Mouse (Mus musculus) layer of hippocampus, postnatal 36 days (tissue): ENCODE data around the gene Gm7929. TPM values are rescaled to one million over a fixed set of nuclear protein-coding genes. Genes with fewer than 3 reads are reported as not detected.
"Not testable (repeated sequence)": the region's sequence is repeated elsewhere in the genome, so short reads cannot be mapped to it uniquely, and the experiment has no call there.

Experiments used
- DNase-seq, 2 experiments: peaks; one replicate each; pipeline ENCODE4 v3.0.0; 2022
- total RNA-seq, 2 experiments: library from RNA; stranded (reverse); gene quantifications; 2 replicates each; pipeline ENCODE4 v1.2.3; 2021

Gm7929 gene
- not detected for total RNA-seq

DNA sequence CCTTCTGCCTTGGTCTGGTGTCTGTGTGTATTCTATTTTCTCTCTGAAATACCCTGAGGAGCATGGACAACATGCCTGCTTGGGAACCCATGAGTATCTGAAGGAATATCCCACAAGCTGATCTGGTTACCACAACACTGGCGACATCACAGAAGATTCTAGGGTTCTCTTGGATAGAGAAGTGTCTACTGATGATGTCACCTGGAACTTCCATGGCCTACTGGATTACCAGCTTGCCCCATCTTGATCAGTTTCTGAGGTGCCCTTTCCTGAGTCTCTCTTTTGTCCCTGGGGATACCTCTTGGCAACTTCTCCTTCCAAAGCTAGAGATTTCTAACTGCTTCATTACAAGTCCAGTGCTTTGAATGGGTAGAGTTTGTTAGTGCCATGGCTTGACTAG lies at the start of gene Gm7929:
Gene Gm7929, minus strand, starts transcription at position 101 of the 400 bp plus-strand sequence.
- not testable (repeated sequence) for DNase-seq

DNA sequence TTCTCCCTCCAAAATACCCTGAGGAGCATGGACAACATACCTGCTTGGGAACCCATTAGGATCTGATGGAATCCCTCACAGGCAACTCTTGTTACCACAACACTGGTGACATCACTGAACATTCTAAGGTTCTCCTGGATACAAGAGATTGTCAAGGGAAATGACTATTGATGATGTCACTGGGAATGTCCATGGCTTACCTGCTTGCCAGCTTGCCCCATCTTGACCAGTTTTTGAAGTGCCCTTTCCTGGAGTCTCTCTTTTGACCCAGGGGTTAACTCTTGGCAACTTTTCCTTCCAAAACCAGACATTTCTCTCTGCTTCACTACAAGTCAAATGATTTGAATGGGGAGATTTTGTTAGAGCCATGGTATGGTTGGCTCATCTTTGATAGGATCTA lies 21.9 kb upstream of the Gm7929 start, which contains the start of gene Gm47189:
Gene Gm47189, minus strand, starts transcription at position 101 of the 400 bp plus-strand sequence.
- DNase-seq: not testable (repeated sequence)

DNA sequence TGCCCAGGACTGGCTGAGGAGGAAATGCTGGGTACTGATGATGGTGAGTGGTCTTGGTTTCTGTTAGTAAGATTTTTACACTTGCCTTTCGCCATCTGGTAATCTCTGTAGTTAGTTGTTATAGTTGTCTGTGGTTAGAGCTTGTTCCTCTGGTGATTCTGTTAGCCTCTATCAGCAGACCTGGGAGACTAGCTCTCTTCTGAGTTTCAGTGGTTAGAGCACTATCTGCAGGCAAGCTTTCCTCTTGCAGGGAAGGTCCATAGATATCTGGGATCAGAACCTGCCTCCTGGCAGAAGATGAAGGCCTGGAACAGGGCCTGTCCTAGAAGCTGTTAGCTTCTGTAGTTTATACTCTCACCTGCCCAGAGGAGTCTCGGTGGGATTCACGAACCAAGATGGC lies 5.5 kb upstream of the Gm7929 start:
- DNase-seq: peak in 1 of 2 experiments; percentile 0

DNA sequence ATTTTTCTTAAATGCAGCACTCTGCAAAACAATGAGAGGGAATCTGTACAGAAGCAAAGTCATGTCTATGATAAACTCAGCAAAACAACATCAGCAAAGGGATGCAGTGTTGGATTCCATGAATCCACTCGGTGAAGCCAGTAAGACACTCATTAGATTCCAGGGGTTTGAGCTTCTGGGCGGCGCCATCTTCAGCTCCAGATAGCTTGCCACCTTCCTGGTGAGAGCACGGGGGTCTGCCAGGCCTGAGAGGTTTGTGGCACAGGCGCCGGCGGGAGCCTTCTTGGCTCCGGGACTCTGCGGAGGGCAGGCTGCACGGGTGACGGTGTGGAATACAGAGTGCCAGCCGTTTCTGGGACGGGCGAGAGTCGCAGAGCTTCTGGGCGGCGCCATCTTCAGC lies 27.0 kb downstream of the Gm7929 start:
- DNase-seq: not testable (repeated sequence)

DNA sequence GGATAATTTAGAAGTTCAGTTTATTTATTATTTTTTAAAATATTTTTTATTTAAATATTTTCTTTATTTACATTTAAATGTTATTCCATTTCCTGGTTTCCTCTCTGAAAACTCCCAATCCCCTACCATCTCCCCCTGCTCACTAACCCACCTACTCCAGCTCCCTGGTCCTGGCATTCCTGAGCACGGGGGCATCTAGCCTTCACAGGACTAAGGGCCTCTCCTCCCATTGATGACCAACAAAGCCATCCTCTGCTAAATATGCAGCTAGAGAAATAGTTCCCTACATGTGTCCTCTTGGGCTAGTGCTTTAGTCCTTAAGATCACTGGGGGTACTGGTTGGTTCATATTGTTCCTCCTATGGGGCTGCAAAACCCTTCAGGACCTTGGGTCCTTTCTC lies 33.2 kb downstream of the Gm7929 start:
- not testable (repeated sequence) for DNase-seq

DNA sequence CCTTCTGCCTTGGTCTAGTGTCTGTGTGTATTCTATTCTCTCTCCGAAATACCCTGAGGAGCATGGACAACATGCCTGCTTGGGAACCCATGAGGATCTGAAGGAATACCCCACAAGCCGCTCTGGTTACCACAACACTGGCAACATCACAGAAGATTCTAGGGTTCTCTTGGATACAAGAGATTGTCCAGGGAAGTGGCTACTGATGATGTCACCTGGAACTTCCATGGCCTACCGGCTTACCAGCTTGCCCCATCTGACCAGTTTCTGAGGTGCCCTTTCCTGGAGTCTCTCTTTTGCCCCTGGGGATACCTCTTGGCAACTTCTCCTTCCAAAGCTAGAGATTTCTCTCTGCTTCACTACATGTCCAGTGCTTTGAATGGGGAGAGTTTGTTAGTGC lies 48.6 kb downstream of the Gm7929 start, which contains the start of gene Gm8068:
Gene Gm8068, minus strand, starts transcription at position 101 of the 400 bp plus-strand sequence.
- not testable (repeated sequence) for DNase-seq

Other genes starting within 250 kb of the Gm7929 start
- not detected for gene Gm7970, start 195.0 kb downstream of the Gm7929 start, total RNA-seq
- gene 1700049E17Rik2, start 177.4 kb downstream of the Gm7929 start, total RNA-seq: not detected
- not detected for gene Gm3072, start 126.0 kb downstream of the Gm7929 start, total RNA-seq
- not detected for gene Gm3676, start 104.1 kb downstream of the Gm7929 start, total RNA-seq
- not detected for gene Gm8068, start 48.7 kb downstream of the Gm7929 start, total RNA-seq
- gene Gm47189, start 21.8 kb upstream of the Gm7929 start, total RNA-seq: not detected
- not detected for gene Gm7980, start 156.7 kb upstream of the Gm7929 start, total RNA-seq
- gene 1700049E17Rik1, start 174.3 kb upstream of the Gm7929 start, total RNA-seq: not detected
- not detected for gene 1700024B05Rik, start 193.4 kb upstream of the Gm7929 start, total RNA-seq
- gene Gm6401, start 217.3 kb upstream of the Gm7929 start, total RNA-seq: not detected
- gene Gm3543, start 232.7 kb upstream of the Gm7929 start, total RNA-seq: 1 to 10 TPM in 1 of 2 experiments, under 1 TPM in 1; 0.87 to 1.2 TPM